Mouse (Mus musculus): ENCODE data around the gene Cdt1.
A peak's percentile ranks its signal among the peaks of the same experiment; 100 is the strongest.
"Not testable (repeated sequence)": the region's sequence is repeated elsewhere in the genome, so short reads cannot be mapped to it uniquely, and the experiment has no call there.

Cdt1 gene

GRCm38 (mm10) chr8:122550234-122550994 is 17.4 kb upstream of the Cdt1 start:
- DNase-seq (ENCODE audit: low read depth, low spot score) = peak; percentile 77

GRCm38 (mm10) chr8:122550995-122551264 is 16.9 kb upstream of the Cdt1 start:
- DNase-seq (ENCODE audit: low read depth, low spot score) = no peak

DNA sequence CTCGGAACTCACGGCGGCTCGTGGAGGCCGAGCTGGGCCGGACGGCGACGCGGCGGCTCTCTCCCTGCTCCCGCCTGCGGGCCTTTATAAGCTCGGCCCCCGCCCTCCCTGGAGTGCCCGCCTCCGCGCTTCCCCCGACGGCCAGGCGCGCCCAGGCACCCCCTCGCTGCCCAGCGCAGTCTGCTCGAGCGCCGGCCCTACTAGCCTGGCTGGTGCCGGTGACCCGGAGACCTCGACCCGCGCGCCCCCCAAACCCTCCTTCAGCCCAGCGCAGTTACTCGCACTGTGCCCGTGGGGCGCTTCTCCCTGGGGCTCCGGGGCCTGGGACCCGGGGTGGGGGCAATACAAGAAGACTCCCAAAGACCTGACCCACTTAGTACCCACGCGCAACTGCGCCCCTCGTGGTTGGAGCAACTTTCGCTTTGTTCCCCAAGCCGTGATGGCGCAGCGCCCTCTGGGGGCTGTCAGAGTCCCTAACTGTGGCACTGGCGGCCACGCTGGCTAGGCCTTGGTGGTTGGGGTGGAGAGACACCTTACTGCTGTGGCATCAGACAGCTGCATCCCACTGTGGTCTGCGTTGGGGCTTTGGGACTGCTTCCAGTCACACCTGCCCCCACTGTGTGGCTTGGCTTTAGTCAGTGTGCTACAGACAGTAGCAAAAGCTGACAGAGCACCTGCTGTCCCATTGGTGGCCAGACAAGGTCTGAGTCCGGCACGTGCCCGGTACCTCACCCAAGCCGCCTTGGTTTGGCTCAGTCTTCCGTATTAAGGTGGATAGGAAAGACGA is 16.4 kb upstream of the Cdt1 start, which contains the start of gene Piezo1:
TSS of gene Piezo1 (minus strand) at position 65 of the 787 bp plus-strand sequence.
- peak; percentile 93 for DNase-seq (ENCODE audit: low read depth, low spot score)

GRCm38 (mm10) chr8:122554786-122555185 is 13.0 kb upstream of the Cdt1 start:
- no peak for DNase-seq (ENCODE audit: low read depth, low spot score)

GRCm38 (mm10) chr8:122556030-122557009 is 11.5 kb upstream of the Cdt1 start:
- peak; percentile 80 for DNase-seq (ENCODE audit: low read depth, low spot score)

DNA sequence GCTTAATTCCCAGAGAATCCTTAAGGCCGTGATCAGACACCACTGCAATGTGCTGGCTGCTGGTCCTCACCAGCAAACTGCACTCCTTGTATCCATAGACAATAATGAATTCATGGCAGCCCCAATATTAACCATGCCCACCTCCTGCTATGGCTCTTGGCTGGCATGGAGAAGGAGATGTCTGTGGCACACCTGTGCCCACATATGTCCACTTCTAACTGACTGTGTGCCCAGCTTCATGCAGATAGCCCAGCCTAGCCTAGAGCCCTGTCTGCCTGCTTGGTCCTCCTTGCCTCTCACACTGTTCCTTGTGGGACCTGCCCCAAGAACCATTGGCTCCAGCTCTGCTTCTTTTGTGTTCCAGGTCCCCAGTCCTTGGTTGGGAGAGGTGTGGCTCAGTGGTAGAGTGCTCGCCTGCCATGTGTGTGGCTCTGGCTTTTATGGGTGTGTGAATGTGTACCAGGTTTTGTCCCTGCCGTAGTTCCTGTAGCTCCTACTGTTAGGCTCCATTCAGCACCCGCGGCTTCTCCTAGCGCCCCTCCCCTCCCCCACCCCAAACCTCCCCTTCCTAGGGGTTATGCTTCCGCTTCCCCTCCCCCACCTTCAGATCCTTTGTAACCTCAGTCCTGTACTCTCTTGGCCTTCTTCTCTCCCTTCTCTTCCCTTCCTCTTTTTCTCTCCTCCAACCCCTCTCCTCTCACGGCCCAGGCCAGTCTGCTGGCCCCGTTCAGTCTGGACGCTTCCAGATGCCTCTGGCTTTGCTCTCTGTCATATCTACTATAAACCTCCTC is 10.4 kb upstream of the Cdt1 start:
- no peak for DNase-seq (ENCODE audit: low read depth, low spot score)

GRCm38 (mm10) chr8:122558671-122559349 is 9.0 kb upstream of the Cdt1 start:
- no peak for DNase-seq (ENCODE audit: low read depth, low spot score)

- no peak for DNase-seq (ENCODE audit: low read depth, low spot score)
Measured at GRCm38 (mm10) chr8:122561199-122561598, 6.6 kb upstream of the Cdt1 start.

DNA sequence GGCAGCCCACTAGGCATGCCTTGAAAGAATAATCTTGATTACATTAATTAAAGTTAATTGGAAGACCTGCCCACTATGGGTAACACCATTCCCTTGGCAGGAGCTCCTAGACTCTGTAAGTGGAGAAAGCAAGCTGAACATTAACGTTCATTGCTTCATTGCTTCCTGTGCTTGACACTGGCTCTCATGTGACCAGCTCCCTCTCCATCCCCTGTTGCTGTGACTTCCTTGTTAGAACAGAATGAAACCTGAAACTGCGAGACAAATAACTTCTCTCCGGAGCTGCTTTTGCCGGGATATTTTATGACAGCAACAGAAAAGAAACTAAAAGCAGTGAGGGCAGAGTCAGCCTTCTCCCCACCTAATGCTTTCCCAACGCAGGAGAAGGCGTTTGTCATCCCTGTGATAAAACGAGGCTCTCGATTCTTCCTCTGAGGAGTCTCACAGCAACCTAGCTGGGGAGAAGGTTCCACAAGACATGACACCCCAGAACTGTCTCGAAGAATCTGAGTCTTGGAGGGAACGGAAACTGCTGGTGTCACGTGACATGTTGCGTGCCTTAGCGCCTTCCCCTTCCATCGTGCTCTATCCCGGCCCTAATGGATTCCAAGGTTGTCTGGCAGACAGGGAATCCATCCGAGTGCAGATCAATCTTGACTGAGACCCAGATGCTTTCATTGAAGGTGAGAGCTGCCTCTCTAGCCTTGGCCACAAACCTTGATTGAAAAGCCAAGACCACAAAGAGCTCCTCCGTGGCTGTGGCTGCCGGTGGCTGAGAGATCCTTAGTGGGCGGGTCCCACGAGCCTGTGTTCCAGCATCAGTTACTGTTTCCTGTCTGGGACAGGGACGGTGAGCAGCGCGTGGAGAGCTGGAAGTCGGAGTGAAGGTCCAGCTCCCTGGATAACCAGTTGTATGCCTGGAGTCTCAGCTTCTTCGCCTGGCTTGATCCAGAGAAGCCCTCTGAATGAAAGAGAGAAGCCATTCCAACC is 3.2 kb upstream of the Cdt1 start:
- DNase-seq (ENCODE audit: low read depth, low spot score) = peak; percentile 77

DNA sequence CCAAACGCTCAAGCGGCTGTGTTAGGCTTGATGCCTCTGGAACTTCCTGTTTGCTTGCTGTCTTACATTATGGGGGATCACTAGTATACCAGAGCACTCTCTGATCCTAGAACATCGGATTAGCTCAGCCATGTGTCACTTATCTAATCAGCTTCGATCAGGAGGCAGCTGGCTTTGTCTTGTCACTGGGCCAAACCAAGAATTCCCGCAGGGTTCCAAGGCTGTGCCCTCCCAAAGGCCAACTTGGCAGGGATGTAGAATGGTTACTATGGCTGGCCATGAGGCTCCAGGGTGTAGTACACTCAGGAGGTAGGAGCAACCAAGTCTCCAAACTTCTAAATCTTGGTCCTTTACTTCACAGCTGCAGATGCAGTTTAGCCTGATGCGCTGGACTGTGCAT is 1.0 kb upstream of the Cdt1 start:
- no peak for DNase-seq (ENCODE audit: low read depth, low spot score)

GRCm38 (mm10) chr8:122568109-122568504 is 292 bp downstream of the Cdt1 start:
- DNase-seq (ENCODE audit: low read depth, low spot score) = peak; percentile 91

- no peak for DNase-seq (ENCODE audit: low read depth, low spot score)
Measured at GRCm38 (mm10) chr8:122568881-122569309, 1.1 kb downstream of the Cdt1 start.

DNA sequence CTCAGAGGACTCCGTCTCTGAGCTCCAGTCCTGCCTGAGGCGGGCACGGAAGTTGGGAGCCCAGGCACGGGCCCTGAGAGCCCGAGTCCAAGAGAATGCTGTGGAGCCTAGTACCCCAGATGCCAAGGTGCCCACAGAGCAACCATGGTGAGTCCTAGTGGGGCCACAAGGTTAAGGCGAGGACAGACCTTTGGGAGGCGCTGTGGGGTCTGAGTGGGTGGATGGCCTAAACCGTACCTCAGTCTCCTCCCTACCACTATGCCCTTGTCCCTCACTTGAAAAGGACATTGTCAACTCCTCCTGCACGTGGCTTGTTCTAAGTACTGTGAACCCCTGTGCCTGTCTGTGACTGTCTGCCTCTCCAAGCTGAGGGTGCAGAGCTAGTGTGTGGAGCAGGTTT is 1.5 kb downstream of the Cdt1 start:
- DNase-seq (ENCODE audit: low read depth, low spot score) = no peak

DNA sequence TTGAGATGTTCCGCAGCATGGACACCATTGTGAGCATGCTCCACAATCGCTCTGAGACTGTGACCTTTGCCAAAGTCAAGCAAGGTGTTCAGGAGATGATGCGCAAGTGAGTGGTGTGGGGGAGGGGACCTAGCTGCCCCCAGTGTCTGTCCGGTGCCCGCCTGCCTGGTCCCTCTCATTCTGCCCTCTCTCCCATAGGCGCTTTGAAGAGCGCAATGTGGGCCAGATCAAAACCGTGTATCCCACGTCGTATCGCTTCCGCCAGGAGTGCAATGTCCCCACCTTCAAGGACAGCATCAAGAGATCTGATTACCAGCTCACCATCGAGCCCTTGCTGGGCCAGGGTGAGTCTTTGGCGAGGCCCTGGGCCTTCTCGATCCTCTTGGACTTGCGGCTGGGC is 2.2 kb downstream of the Cdt1 start:
- DNase-seq (ENCODE audit: low read depth, low spot score) = no peak

- DNase-seq (ENCODE audit: low read depth, low spot score) = no peak
Measured at GRCm38 (mm10) chr8:122571153-122571552, 3.3 kb downstream of the Cdt1 start.

- no peak for DNase-seq (ENCODE audit: low read depth, low spot score)
Measured at GRCm38 (mm10) chr8:122571750-122572267, 4.0 kb downstream of the Cdt1 start.

GRCm38 (mm10) chr8:122572751-122573150 is 4.9 kb downstream of the Cdt1 start:
- DNase-seq (ENCODE audit: low read depth, low spot score) = no peak

GRCm38 (mm10) chr8:122573176-122573575 is 5.4 kb downstream of the Cdt1 start:
- not testable (repeated sequence) for DNase-seq (ENCODE audit: low read depth, low spot score)

DNA sequence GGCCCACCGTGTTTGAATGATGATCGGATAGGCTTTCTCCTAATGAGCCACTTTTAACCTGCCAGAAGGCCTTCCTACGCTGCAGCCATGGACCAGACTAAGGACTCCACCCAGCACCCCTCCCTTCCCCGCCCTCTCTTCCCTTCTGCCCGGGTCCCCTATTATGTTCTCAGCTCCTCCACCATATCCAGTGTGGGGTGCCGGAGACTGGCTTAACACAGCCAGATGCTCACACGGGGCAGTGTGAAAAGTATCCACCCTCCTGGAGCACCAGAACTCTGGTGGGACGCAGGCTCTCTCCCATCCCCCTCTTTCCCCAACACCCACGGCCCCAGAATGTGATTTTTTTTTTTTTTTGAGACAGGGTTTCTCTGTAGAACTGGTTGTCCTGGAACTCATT is 5.8 kb downstream of the Cdt1 start:
- no peak for DNase-seq (ENCODE audit: low read depth, low spot score)

Data from A20 (cell line).